ENCODE assay signal across 9 mouse cellular contexts in the genomic region with DNA sequence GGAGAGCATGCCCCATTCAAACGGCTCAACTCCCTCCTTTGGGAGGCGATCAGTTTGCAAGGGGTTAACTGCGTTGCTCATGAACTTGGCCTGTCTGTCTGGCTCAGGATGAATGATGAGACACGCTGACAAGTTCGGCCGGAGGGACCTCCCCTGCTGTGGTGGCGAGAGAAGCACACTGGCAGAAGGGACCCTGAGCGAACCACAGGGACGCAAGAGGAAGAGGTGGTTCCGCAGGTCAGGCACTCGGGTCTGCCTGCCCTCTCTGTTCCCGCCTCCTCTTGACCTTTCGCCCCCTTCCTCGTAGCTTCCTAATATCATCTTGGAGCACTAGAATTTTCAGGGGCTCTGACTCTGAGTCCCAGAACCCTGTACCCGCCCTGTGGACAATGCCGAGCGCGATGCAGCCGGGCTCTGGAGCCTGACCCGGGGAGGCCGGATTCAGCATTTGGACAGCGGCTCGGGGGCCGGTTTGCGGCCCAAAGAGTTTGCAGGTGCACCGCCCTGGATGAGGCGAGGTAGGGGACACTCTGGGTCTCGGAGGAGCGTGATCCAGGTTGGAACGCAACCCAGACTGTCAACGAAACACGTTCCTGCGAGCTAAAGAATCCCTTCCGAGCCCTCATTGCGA. TPM values are rescaled to one million over a fixed set of nuclear protein-coding genes. Genes with fewer than 3 reads are reported as not detected.
DNase-seq lines count a peak whose midpoint lies in the region; ATAC-seq lines count a peak whose summit lies in the region.
"Had no signal": no experiment of that assay in that cellular context is flagged by ENCODE, and none has a peak within 500 bp of the region (broad histone marks: within the 10 kb centered on the region; RNA-seq: fewer than 3 reads in every experiment).

No protein-coding gene starts in this region.

- H3K4me1 ChIP-seq in heart, embryonic 12.5 days (replicated peaks): peaks cover 5% of the 10 kb centered on the region
- H3K4me1 ChIP-seq in forebrain, embryonic 16.5 days (replicated peaks; ENCODE audit: control insufficient read depth, insufficient read depth, low read length): peaks cover 44% of the 10 kb centered on the region
- H3K4me1 ChIP-seq in liver, embryonic 11.5 days (replicated peaks; ENCODE audit: control insufficient read depth, insufficient read depth, low read length): no peaks in the 10 kb centered on the region
- peaks cover 28% of the 10 kb centered on the region for H3K4me1 ChIP-seq in neural tube, embryonic 12.5 days

- H3K4me2 ChIP-seq in heart, embryonic 12.5 days: no peak overlapping the region
- peak overlapping the region; percentile 99 for H3K4me2 ChIP-seq in forebrain, embryonic 16.5 days (ENCODE audit: low read length)
- no peak overlapping the region for H3K4me2 ChIP-seq in liver, embryonic 11.5 days
- H3K4me2 ChIP-seq in neural tube, embryonic 12.5 days (replicated peaks): peak overlapping the region; percentile 90

- H3K27ac ChIP-seq in heart, embryonic 12.5 days (ENCODE audit: poor library complexity, severe bottlenecking): no peak overlapping the region
- H3K27ac ChIP-seq in forebrain, embryonic 16.5 days (ENCODE audit: low read length): peak overlapping the region; percentile 93
- H3K27ac ChIP-seq in liver, embryonic 11.5 days (ENCODE audit: low read depth, low read length): no peak overlapping the region
- H3K27ac ChIP-seq in neural tube, embryonic 12.5 days: peak overlapping the region; percentile 98
- H3K27ac ChIP-seq: macrophage had no signal

- intact Hi-C loops in heart, postnatal 36 days (cut with DNase I): loop anchor here (5.0 kb wide), 2 partner anchors 148 to 228 kb away; no protein-coding TSS in a partner anchor

- H3K9ac ChIP-seq in heart, embryonic 12.5 days: no peak overlapping the region
- peak overlapping the region; percentile 100 for H3K9ac ChIP-seq in forebrain, embryonic 16.5 days (replicated peaks; ENCODE audit: low read depth, low read length)
- no peak overlapping the region for H3K9ac ChIP-seq in liver, embryonic 11.5 days (ENCODE audit: low read depth, low read length)
- H3K9ac ChIP-seq in neural tube, embryonic 12.5 days: peak overlapping the region; percentile 100

- no peaks in the 10 kb centered on the region for H3K36me3 ChIP-seq in heart, embryonic 12.5 days
- no peaks in the 10 kb centered on the region for H3K36me3 ChIP-seq in forebrain, embryonic 16.5 days (ENCODE audit: control insufficient read depth, insufficient read depth)
- no peaks in the 10 kb centered on the region for H3K36me3 ChIP-seq in liver, embryonic 11.5 days (ENCODE audit: control insufficient read depth, insufficient read depth, low read length)
- 0 out of 2 replicates have a peak, but pooled peaks cover 9% of the 10 kb centered on the region for H3K36me3 ChIP-seq in neural tube, embryonic 12.5 days

- peaks cover 99% of the 10 kb centered on the region for H3K27me3 ChIP-seq in heart, embryonic 12.5 days (replicated peaks)
- no peaks in the 10 kb centered on the region for H3K27me3 ChIP-seq in forebrain, embryonic 16.5 days (replicated peaks; ENCODE audit: control insufficient read depth, insufficient read depth, low read length)
- peaks cover 99% of the 10 kb centered on the region for H3K27me3 ChIP-seq in liver, embryonic 11.5 days (replicated peaks; ENCODE audit: control insufficient read depth, insufficient read depth, low read length)
- H3K27me3 ChIP-seq in neural tube, embryonic 12.5 days (replicated peaks): peaks cover 40% of the 10 kb centered on the region

- ATAC-seq in heart, embryonic 12.5 days (ENCODE audit: insufficient number of reproducible peaks, low FRiP score): no peak
- no peak for ATAC-seq in forebrain, embryonic 16.5 days
- ATAC-seq in liver, embryonic 11.5 days (replicated peaks; ENCODE audit: low FRiP score): no peak
- peak; percentile 45 for ATAC-seq in neural tube, embryonic 12.5 days (ENCODE audit: low FRiP score, low read depth)

- 2% methylated on average over 35 of the region's 35 CpGs for WGBS in heart, embryonic 12.5 days
- WGBS in forebrain, embryonic 16.5 days: under 1% methylated on average over 35 of the region's 35 CpGs
- WGBS in liver, embryonic 11.5 days: 2% methylated on average over 35 of the region's 35 CpGs
- WGBS in neural tube, embryonic 12.5 days: under 1% methylated on average over 35 of the region's 35 CpGs

- peak; percentile 37 to 49 for DNase-seq in heart, postnatal 36 days
- peak; percentile 58 for DNase-seq in ES-CJ7 (ENCODE audit: low read depth, low spot score)
- DNase-seq in cerebellum, adult 11 months: peak; percentile 62
- DNase-seq in liver, embryonic 11.5 days (ENCODE audit: low spot score): peak; percentile 76
- no peak for DNase-seq in T-cell, adult 2 months (ENCODE audit: low spot score)

- H3K4me3 ChIP-seq in heart, embryonic 12.5 days: no peak overlapping the region
- peak overlapping the region; percentile 97 for H3K4me3 ChIP-seq in forebrain, embryonic 16.5 days (replicated peaks; ENCODE audit: low read length)
- H3K4me3 ChIP-seq in liver, embryonic 11.5 days (ENCODE audit: low read depth, low read length): no peak overlapping the region
- H3K4me3 ChIP-seq in neural tube, embryonic 12.5 days: peak overlapping the region; percentile 87

- no peaks in the 10 kb centered on the region for H3K9me3 ChIP-seq in heart, embryonic 12.5 days (replicated peaks)
- H3K9me3 ChIP-seq in forebrain, embryonic 16.5 days (ENCODE audit: control insufficient read depth, low read length): no peaks in the 10 kb centered on the region
- no peaks in the 10 kb centered on the region for H3K9me3 ChIP-seq in liver, embryonic 11.5 days (ENCODE audit: control insufficient read depth, low read length)
- H3K9me3 ChIP-seq in neural tube, embryonic 12.5 days: no peaks in the 10 kb centered on the region

RNA-seq across cellular contexts. Expression of gene Polg, which starts 32.9 kb away (rescaled TPM):
- total RNA-seq in heart, postnatal 36 days (2021): 10 to 100 TPM; 58.9 to 60.7 TPM
- 37.9 and 39.6 TPM in 2 replicates for polyA plus RNA-seq in heart, embryonic 12.5 days (2016; fragmentation: Nextera tagmentation; extraction: Ambion mirVana)
- 29.5 and 34.6 TPM in 2 replicates for polyA plus RNA-seq in forebrain, embryonic 16.5 days (2015; fragmentation: Nextera tagmentation; extraction: Ambion mirVana)
- 39.8 and 41.1 TPM in 2 replicates for polyA plus RNA-seq in liver, embryonic 11.5 days (2014; fragmentation: Nextera tagmentation; extraction: Ambion mirVana)
- 45.6 and 48.5 TPM in 2 replicates for polyA plus RNA-seq in neural tube, embryonic 12.5 days (2016; fragmentation: Nextera tagmentation; extraction: Ambion mirVana)

Comparison
In these comparisons a context has a peak if more than half of its experiments do, and no peak if none do; other contexts are left out.
1. H3K27ac ChIP-seq: peak in forebrain, embryonic 16.5 days (single experiment) and neural tube, embryonic 12.5 days (single experiment); none in heart, embryonic 12.5 days (single experiment) and liver, embryonic 11.5 days (single experiment).
2. H3K4me2 ChIP-seq: peak in forebrain, embryonic 16.5 days (single experiment) and neural tube, embryonic 12.5 days (single experiment); none in heart, embryonic 12.5 days (single experiment) and liver, embryonic 11.5 days (single experiment).
3. H3K4me3 ChIP-seq: peak in forebrain, embryonic 16.5 days (single experiment) and neural tube, embryonic 12.5 days (single experiment); none in heart, embryonic 12.5 days (single experiment) and liver, embryonic 11.5 days (single experiment).
4. H3K9ac ChIP-seq: peak in forebrain, embryonic 16.5 days (single experiment) and neural tube, embryonic 12.5 days (single experiment); none in heart, embryonic 12.5 days (single experiment) and liver, embryonic 11.5 days (single experiment).